In the genomic region with DNA sequence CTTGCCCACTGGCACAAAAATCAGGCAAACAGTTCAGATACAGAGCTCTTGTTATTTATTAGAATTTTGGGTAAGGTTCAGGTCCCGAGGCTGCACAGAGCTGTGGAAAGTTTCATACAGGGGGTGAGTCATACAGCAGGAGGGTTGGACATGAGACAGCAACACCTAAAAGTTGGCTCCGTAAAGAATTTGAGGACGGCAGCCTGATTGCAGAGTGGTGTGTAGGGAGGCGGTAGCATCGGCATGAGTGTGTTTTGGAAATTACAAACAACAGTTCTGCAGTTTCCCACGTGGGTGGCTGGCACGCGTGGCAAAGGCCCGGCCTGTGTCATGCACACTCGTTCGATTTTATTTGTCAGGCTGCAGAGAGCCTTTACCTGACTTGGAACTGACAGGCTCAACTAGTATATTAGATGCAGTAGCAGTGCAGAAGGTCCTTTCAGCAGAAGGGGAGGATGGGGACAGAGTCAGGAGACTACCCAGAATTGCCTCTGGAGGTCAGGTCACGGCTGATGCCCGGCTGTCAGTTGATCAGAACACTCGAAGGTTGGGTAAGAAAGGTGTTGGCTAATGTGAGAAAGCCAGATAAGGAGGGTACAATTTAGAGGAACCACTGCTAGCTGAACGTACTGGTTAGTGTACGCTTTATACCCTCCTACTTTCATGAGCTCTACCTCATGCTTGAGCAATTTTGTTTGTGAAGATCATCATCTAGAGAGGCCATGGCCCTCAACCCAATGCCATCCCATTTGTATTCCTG, we compare ENCODE assay signal across 13 mouse cellular contexts. TPM values are rescaled to one million over a fixed set of nuclear protein-coding genes. Genes with fewer than 3 reads are reported as not detected.
DNase-seq lines count a peak whose midpoint lies in the region; TF ChIP-seq lines count a peak whose summit lies in the region.
"Had no signal": no experiment of that assay in that cellular context is flagged by ENCODE, and none has a peak within 500 bp of the region (broad histone marks: within the 10 kb centered on the region; RNA-seq: fewer than 3 reads in every experiment).

No protein-coding gene starts in this region.

- WGBS in thymus, adult 2 months: 94% methylated on average over 16 of the region's 16 CpGs

- intact Hi-C loops in left cerebral cortex, postnatal 10 days (cut with DNase I): no loop called here
- intact Hi-C loops in left cerebral cortex, adult 2 months (cut with DNase I): no loop called here

- TF ChIP-seq CTCF in left cerebral cortex, adult 2 months (IDR thresholded peaks at IDR 0.05): no peak
- TF ChIP-seq CTCF in thymus, adult 2 months (IDR thresholded peaks at IDR 0.05; ENCODE audit: borderline replicate concordance, control insufficient read depth, extremely low read depth, insufficient read depth, low read length, poor library complexity): no peak

- no peaks in the 10 kb centered on the region for H3K4me1 ChIP-seq in thymus, adult 2 months (replicated peaks; ENCODE audit: control insufficient read depth, insufficient read depth, low read length)
- H3K4me1 ChIP-seq: forebrain, embryonic 12.5 days; heart, embryonic 15.5 days; intestine, embryonic 15.5 days had no signal

- no peak overlapping the region for H3K4me3 ChIP-seq in left cerebral cortex, adult 2 months
- H3K4me3 ChIP-seq in thymus, adult 2 months (ENCODE audit: control insufficient read depth, insufficient read depth, low read length): no peak overlapping the region
- H3K4me3 ChIP-seq: forebrain, embryonic 12.5 days; heart, embryonic 15.5 days; intestine, embryonic 15.5 days; limb, embryonic 15.5 days had no signal

- H3K27me3 ChIP-seq in thymus, adult 2 months (ENCODE audit: control insufficient read depth, insufficient read depth, low read length): no peaks in the 10 kb centered on the region
- H3K27me3 ChIP-seq: forebrain, embryonic 12.5 days; heart, embryonic 15.5 days; intestine, embryonic 15.5 days; limb, embryonic 15.5 days had no signal

- TF ChIP-seq POLR2A in thymus, adult 2 months (IDR thresholded peaks at IDR 0.05; ENCODE audit: control insufficient read depth, extremely low read depth, insufficient read depth, low read length, poor library complexity): no peak

- no peak overlapping the region for H3K27ac ChIP-seq in left cerebral cortex, adult 2 months
- no peak overlapping the region for H3K27ac ChIP-seq in thymus, adult 2 months (ENCODE audit: control insufficient read depth, insufficient read depth, low read length)
- H3K27ac ChIP-seq: forebrain, embryonic 12.5 days; heart, embryonic 15.5 days; intestine, embryonic 15.5 days; limb, embryonic 15.5 days had no signal

- no peaks in the 10 kb centered on the region; the same call in 1 of the 2 replicates for H3K36me3 ChIP-seq in thymus, adult 2 months (ENCODE audit: control insufficient read depth, insufficient read depth, low read length)
- H3K36me3 ChIP-seq: forebrain, embryonic 12.5 days; intestine, embryonic 15.5 days; limb, embryonic 15.5 days had no signal

- peak; percentile 54 to 57 for DNase-seq in left cerebral cortex, adult 18-20 months (ENCODE audit: low spot score in 2 of 2)
- no peak for DNase-seq in left cerebral cortex, postnatal 10 days (ENCODE audit: extremely low spot score in 1 of 2, low spot score in 2 of 2)
- peak; percentile 86 for DNase-seq in brain, adult 2 months (ENCODE audit: low read depth, low spot score)
- peak; percentile 17 to 25 for DNase-seq in left cerebral cortex, adult 2 months (ENCODE audit: extremely low spot score in 1 of 2, low spot score in 2 of 2)
- peak; percentile 44 to 48 for DNase-seq in right cerebral cortex, postnatal 36 days (ENCODE audit: low spot score in 2 of 2)
- no peak for DNase-seq in thymus, adult 2 months
- DNase-seq in spleen, postnatal 10 days (ENCODE audit: low spot score in 2 of 2): no peak
- DNase-seq: cerebellum, adult 9-11 months had no signal

RNA-seq across cellular contexts. Expression of a gene that starts 29.7 kb away (rescaled TPM):
- total RNA-seq in left cerebral cortex, adult 18-20 months (2021): 10 to 100 TPM; 76.8 to 81.1 TPM
- 10 to 100 TPM; 50.6 to 55.8 TPM for total RNA-seq in left cerebral cortex, postnatal 10 days (2021)
- 10 to 100 TPM; 82.2 to 83.8 TPM for total RNA-seq in left cerebral cortex, adult 2 months (2021)
- polyA plus RNA-seq in thymus, adult 2 months (2012; rRNA removed): 14.1 and 14.5 TPM in 2 replicates

RNA-seq across cellular contexts. Expression of a gene that starts 37.7 kb away (rescaled TPM):
- under 1 TPM in 1 of 2 experiments, not detected in 1; 0.35 TPM for total RNA-seq in left cerebral cortex, adult 18-20 months (2021)
- total RNA-seq in left cerebral cortex, postnatal 10 days (2021): under 1 TPM in 1 of 2 experiments, not detected in 1; 0.24 TPM
- total RNA-seq in left cerebral cortex, adult 2 months (2021): under 1 TPM in 1 of 2 experiments, not detected in 1; 0.26 TPM
- polyA plus RNA-seq in thymus, adult 2 months (2012; rRNA removed): 0.46 and 1.3 TPM in 2 replicates
- total RNA-seq: monocyte, adult 5-6 weeks had no signal
- polyA plus RNA-seq: forebrain, embryonic 12.5 days had no signal

Comparison
In these comparisons a context has a peak if more than half of its experiments do, and no peak if none do; other contexts are left out.
1. DNase-seq: peak in left cerebral cortex, adult 18-20 months (2 of 2), brain, adult 2 months (single experiment), left cerebral cortex, adult 2 months (2 of 2) and right cerebral cortex, postnatal 36 days (2 of 2); none in left cerebral cortex, postnatal 10 days (0 of 2), thymus, adult 2 months (single experiment) and spleen, postnatal 10 days (0 of 2).